Mouse (Mus musculus) spleen, adult 10 weeks (tissue): Measurements from ENCODE around the gene Uncx. TPM values are rescaled to one million over a fixed set of nuclear protein-coding genes. Genes with fewer than 3 reads are reported as not detected.

Experiments used
- polyA plus RNA-seq: library from polyadenylated mRNA; stranded (reverse); fragments of 350-450 nt; fragmentation: Illumina TruSeq; extraction: RNeasy Lipid Tissue Mini Kit (QIAGEN cat#74804); gene quantifications from one replicate; pipeline ENCODE4 v1.2.3, GENCODE M21; 2015; ENCODE audit warnings: low replicate concordance; ENCODE audit not compliant: insufficient read depth

Gene Uncx
- not detected for polyA plus RNA-seq

DNA sequence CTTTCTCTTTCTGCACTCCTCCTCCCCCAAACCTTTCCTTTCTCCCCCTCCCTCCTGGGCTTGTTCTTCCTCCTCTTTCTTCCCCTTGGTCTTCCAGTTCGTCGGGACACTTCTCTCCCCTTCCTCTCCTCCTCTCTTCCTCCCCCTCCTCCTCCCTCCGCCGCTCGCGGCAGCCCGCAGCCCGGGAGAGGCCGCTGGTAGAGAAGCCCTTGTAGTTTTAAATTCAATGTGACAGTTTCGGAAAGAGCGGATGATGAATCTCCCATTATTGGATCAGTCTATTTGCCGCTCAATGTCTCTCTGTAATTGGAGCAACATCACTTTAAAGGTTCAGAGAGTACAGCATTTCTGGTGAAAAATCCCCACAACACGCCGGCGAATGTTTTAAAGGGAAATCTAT, at the start of gene Uncx:
TSS of gene Uncx (plus strand) at position 281 of the 400 bp plus-strand sequence.

Other genes starting within 250 kb of the Uncx start
- gene Adap1, start 217.9 kb upstream of the Uncx start, polyA plus RNA-seq: 9.5 TPM
- gene Cox19, start 192.1 kb upstream of the Uncx start, polyA plus RNA-seq: 20.6 TPM
- gene Cyp2w1, start 190.9 kb upstream of the Uncx start, polyA plus RNA-seq: not detected
- gene Gpr146, start 165.8 kb upstream of the Uncx start, polyA plus RNA-seq: 17.8 TPM
- 2.8 TPM for gene C130050O18Rik, start 138.2 kb upstream of the Uncx start, polyA plus RNA-seq
- gene Gper1, start 120.3 kb upstream of the Uncx start, polyA plus RNA-seq: 0.23 TPM
- gene 3110082I17Rik, start 83.0 kb upstream of the Uncx start, polyA plus RNA-seq: 4.0 TPM
- 9.4 TPM for gene Zfand2a, start 58.9 kb upstream of the Uncx start, polyA plus RNA-seq
- 3.1 TPM for gene Micall2, start 192.8 kb downstream of the Uncx start, polyA plus RNA-seq
- 20.7 TPM for gene Ints1, start 232.2 kb downstream of the Uncx start, polyA plus RNA-seq
- 13.5 TPM for gene Mafk, start 248.0 kb downstream of the Uncx start, polyA plus RNA-seq